Mouse (Mus musculus) hindbrain, embryonic 12.5 days (tissue): ENCODE measurements at regions not wholly inside any gene's neighbourhood (a gene's known extent, or its start where the extent isn't known, plus 50 kb on each side); places are given as distances from the start of the nearest gene placed in this dataset.

Source experiments
- ATAC-seq: fragments of 200-750 bp; cut with Nextera tagmentation; 2 replicates; pipeline ENCODE4 v1.8.0; 2017; ENCODE audit warnings: moderate TSS enrichment; ENCODE audit not compliant: low FRiP score
- H3K27ac ChIP-seq: fragments of 300-500 bp; sonication (generic); 2 replicates; pipeline ENCODE4 v1.5.1; 2016; ENCODE audit warnings: mild to moderate bottlenecking
- H3K27me3 ChIP-seq: fragments of 300-500 bp; sonication (generic); 2 replicates; pipeline ENCODE4 v1.6.1; 2016; ENCODE audit warnings: mild to moderate bottlenecking
- H3K36me3 ChIP-seq: fragments of 300-500 bp; sonication (generic); 2 replicates; pipeline ENCODE4 v1.6.1; 2016; ENCODE audit warnings: mild to moderate bottlenecking
- H3K4me1 ChIP-seq: fragments of 300-500 bp; sonication (generic); 2 replicates; pipeline ENCODE4 v1.6.1; 2016
- H3K4me2 ChIP-seq: fragments of 300-500 bp; sonication (generic); replicated peaks from 2 replicates; pipeline ENCODE4 v1.6.1; 2016; ENCODE audit warnings: mild to moderate bottlenecking
- H3K4me3 ChIP-seq: fragments of 300-500 bp; sonication (generic); 2 replicates; pipeline ENCODE4 v1.5.1; 2016; ENCODE audit warnings: mild to moderate bottlenecking
- H3K9ac ChIP-seq: fragments of 300-500 bp; sonication (generic); 2 replicates; pipeline ENCODE4 v1.6.1; 2016; ENCODE audit warnings: mild to moderate bottlenecking, moderate library complexity
- H3K9me3 ChIP-seq: fragments of 300-500 bp; sonication (generic); replicated peaks from 2 replicates; pipeline ENCODE4 v1.6.1; 2016; ENCODE audit warnings: mild to moderate bottlenecking
- WGBS: fragments of 180-500 bp; shearing (Covaris S2); methylation state at CpG from one replicate; pipeline ENCODE4 v1.1.7; 2016; 5-methylcytosine and 5-hydroxymethylcytosine counted together

- H3K9ac ChIP-seq, result no peak overlapping the region
- H3K4me2 ChIP-seq, result no peak overlapping the region
- ATAC-seq, result no peak
- no peak overlapping the region for H3K27ac ChIP-seq
- H3K9me3 ChIP-seq, result no peaks in the 10 kb centered on the region
- H3K4me1 ChIP-seq, result no peaks in the 10 kb centered on the region
- no peaks in the 10 kb centered on the region for H3K27me3 ChIP-seq
- H3K36me3 ChIP-seq, result no peaks in the 10 kb centered on the region
- 89% methylated on average over 4 of the region's 4 CpGs for WGBS
- H3K4me3 ChIP-seq, result no peak overlapping the region
Observed at GRCm38 (mm10) chr16:46566020-46566581, 67.8 kb upstream of the Nectin3 start.

GRCm38 (mm10) chr16:46557281-46557680, 59.0 kb upstream of the Nectin3 start:
- Histone ChIP-seq H3K9ac (no peak overlapping the region), H3K4me1 (no peaks in the 10 kb centered on the region), H3K27me3 (no peaks in the 10 kb centered on the region), H3K4me2 (no peak overlapping the region), H3K9me3 (no peaks in the 10 kb centered on the region), H3K36me3 (no peaks in the 10 kb centered on the region), H3K4me3 (no peak overlapping the region), H3K27ac (no peak overlapping the region)
- 65% methylated on average over 3 of the region's 3 CpGs for WGBS
- ATAC-seq, result no peak

GRCm38 (mm10) chr16:46548207-46548606, 49.9 kb upstream of the Nectin3 start:
- Histone ChIP-seq H3K9ac (no peak overlapping the region), H3K27me3 (no peaks in the 10 kb centered on the region), H3K27ac (no peak overlapping the region), H3K9me3 (no peaks in the 10 kb centered on the region), H3K36me3 (no peaks in the 10 kb centered on the region), H3K4me1 (0 out of 2 replicates have a peak, but pooled peaks cover 5% of the 10 kb centered on the region), H3K4me3 (no peak overlapping the region), H3K4me2 (no peak overlapping the region)
- ATAC-seq, result no peak
- 30% methylated on average over 1 of the region's 1 CpGs for WGBS
